Mouse (Mus musculus) neural tube, embryonic 11.5 days (tissue): Measurements from ENCODE around the gene Lmf1. TPM values are rescaled to one million over a fixed set of nuclear protein-coding genes. Genes with fewer than 3 reads are reported as not detected.

Source experiments
- ATAC-seq: fragments of 200-750 bp; cut with Nextera tagmentation; 2 replicates; pipeline ENCODE4 v1.8.0; 2017; ENCODE audit warnings: moderate number of reproducible peaks, mild to moderate bottlenecking, moderate TSS enrichment, moderate library complexity; ENCODE audit not compliant: insufficient read depth, low FRiP score, low TSS enrichment
- DNase-seq: peaks from one replicate; pipeline ENCODE4 v3.0.0-alpha.2; 2015; ENCODE audit warnings: low spot score
- H3K27ac ChIP-seq: fragments of 300-500 bp; sonication (generic); 2 replicates; pipeline ENCODE4 v1.5.1; 2014; ENCODE audit warnings: low read depth, mild to moderate bottlenecking, low read length
- H3K27me3 ChIP-seq: fragments of 300-500 bp; sonication (generic); 2 replicates; pipeline ENCODE4 v1.6.1; 2014; ENCODE audit warnings: mild to moderate bottlenecking, low read length, mixed read lengths; ENCODE audit not compliant: control insufficient read depth, insufficient read depth
- H3K36me3 ChIP-seq: fragments of 300-500 bp; sonication (generic); 2 replicates; pipeline ENCODE4 v1.6.1; 2014; ENCODE audit warnings: mild to moderate bottlenecking, low read length, moderate library complexity, mixed read lengths; ENCODE audit not compliant: control insufficient read depth, insufficient read depth
- H3K4me1 ChIP-seq: fragments of 300-500 bp; sonication (generic); 2 replicates; pipeline ENCODE4 v1.6.1; 2014; ENCODE audit warnings: low read length, mixed read lengths; ENCODE audit not compliant: control insufficient read depth, insufficient read depth
- H3K4me2 ChIP-seq: fragments of 300-500 bp; sonication (generic); 2 replicates; pipeline ENCODE4 v1.6.1; 2014; ENCODE audit warnings: low read depth, mild to moderate bottlenecking, moderate library complexity
- H3K4me3 ChIP-seq: fragments of 300-500 bp; sonication (generic); 2 replicates; pipeline ENCODE4 v1.5.1; 2014; ENCODE audit warnings: low read depth, low read length
- H3K9ac ChIP-seq: fragments of 300-500 bp; sonication (generic); 2 replicates; pipeline ENCODE4 v1.6.1; 2014; ENCODE audit warnings: mild to moderate bottlenecking, low read length
- H3K9me3 ChIP-seq: fragments of 300-500 bp; sonication (generic); 2 replicates; pipeline ENCODE4 v1.6.1; 2016; ENCODE audit warnings: low read length; ENCODE audit not compliant: control insufficient read depth
- WGBS: fragments of 180-500 bp; shearing (Covaris S2); extraction: QIAGEN DNeasy Blood & Tissue Kit; methylation state at CpG from one replicate; pipeline ENCODE4 v1.1.7; 2014; 5-methylcytosine and 5-hydroxymethylcytosine counted together
- polyA plus RNA-seq: library from polyadenylated mRNA; unstranded; fragments of >200 nt; fragmentation: Nextera tagmentation; extraction: Ambion mirVana; gene quantifications from 2 replicates; pipeline ENCODE4 v1.2.1, GENCODE M21; 2014

Lmf1 gene
- polyA plus RNA-seq, 1 experiment from 2014 or later: 23.9 TPM

- no peaks in the 10 kb centered on the region for H3K27me3 ChIP-seq
- no peaks in the 10 kb centered on the region for H3K9me3 ChIP-seq
- 57% methylated on average over 9 of the region's 9 CpGs for WGBS
- ATAC-seq: no peak
- no peak for DNase-seq
- H3K4me1 ChIP-seq: no peaks in the 10 kb centered on the region
- H3K4me2 ChIP-seq: no peak overlapping the region
- no peaks in the 10 kb centered on the region for H3K36me3 ChIP-seq
- H3K4me3 ChIP-seq: no peak overlapping the region
- no peak overlapping the region for H3K9ac ChIP-seq
- H3K27ac ChIP-seq: no peak overlapping the region
These were observed 122.1 kb downstream of the Lmf1 start for GRCm38 (mm10) chr17:25700863-25701496.

- Histone ChIP-seq H3K36me3 (no peaks in the 10 kb centered on the region), H3K27ac (no peak overlapping the region), H3K27me3 (no peaks in the 10 kb centered on the region), H3K4me3 (no peak overlapping the region), H3K4me1 (no peaks in the 10 kb centered on the region), H3K4me2 (no peak overlapping the region), H3K9me3 (no peaks in the 10 kb centered on the region), H3K9ac (no peak overlapping the region)
- ATAC-seq (no peak), DNase-seq (no peak)
- 83% methylated on average over 2 of the region's 2 CpGs for WGBS
These were observed 131.1 kb downstream of the Lmf1 start for GRCm38 (mm10) chr17:25709994-25710393.

DNA sequence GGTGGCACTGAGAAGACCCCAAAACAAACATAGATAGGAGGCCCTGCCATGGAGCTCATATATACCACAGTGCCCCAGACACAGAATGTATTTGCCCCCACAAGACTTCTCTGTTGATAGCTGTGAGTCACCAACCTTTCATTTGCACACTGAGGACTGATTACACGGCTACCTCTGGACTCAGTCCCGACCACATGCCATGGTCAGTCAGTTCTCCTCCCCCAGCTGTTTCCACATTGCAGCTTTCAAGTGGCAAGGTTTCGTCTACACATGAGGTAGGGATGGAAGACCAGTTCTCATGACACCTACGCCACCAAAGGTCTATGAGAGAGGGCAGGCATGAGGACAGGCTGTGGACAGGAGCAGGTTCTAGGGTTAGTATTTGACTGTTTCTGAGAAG, 132.3 kb downstream of the Lmf1 start:
- H3K4me1 ChIP-seq: no peaks in the 10 kb centered on the region
- no peak overlapping the region for H3K9ac ChIP-seq
- H3K36me3 ChIP-seq: no peaks in the 10 kb centered on the region
- H3K27ac ChIP-seq: no peak overlapping the region
- H3K27me3 ChIP-seq: no peaks in the 10 kb centered on the region
- WGBS: 87% methylated on average over 4 of the region's 4 CpGs
- DNase-seq (no peak), ATAC-seq (no peak)
- no peak overlapping the region for H3K4me3 ChIP-seq
- H3K4me2 ChIP-seq: no peak overlapping the region
- no peaks in the 10 kb centered on the region for H3K9me3 ChIP-seq

Other genes starting within 250 kb of the Lmf1 start
- gene Tpsab1, start 233.5 kb upstream of the Lmf1 start, polyA plus RNA-seq: not detected in 2 replicates
- not detected in 2 replicates for gene Tpsb2, start 212.8 kb upstream of the Lmf1 start, polyA plus RNA-seq
- 0.37 and 0.46 TPM in 2 replicates for gene Tpsg1, start 209.8 kb upstream of the Lmf1 start, polyA plus RNA-seq
- 9.7 and 13.3 TPM in 2 replicates for gene Cacna1h, start 145.3 kb upstream of the Lmf1 start, polyA plus RNA-seq
- 0.25 and 0.46 TPM in 2 replicates for gene Tekt4, start 124.5 kb upstream of the Lmf1 start, polyA plus RNA-seq
- not detected in 2 replicates for gene Sstr5, start 81.8 kb upstream of the Lmf1 start, polyA plus RNA-seq
- gene Sox8, start 8.4 kb upstream of the Lmf1 start, polyA plus RNA-seq: 6.5 and 9.1 TPM in 2 replicates
- 2.8 and 3.3 TPM in 2 replicates for gene Gng13, start 138.1 kb downstream of the Lmf1 start, polyA plus RNA-seq
- 20.3 and 22.5 TPM in 2 replicates for gene Chtf18, start 148.3 kb downstream of the Lmf1 start, polyA plus RNA-seq
- 21.5 and 22.9 TPM in 2 replicates for gene Rpusd1, start 148.6 kb downstream of the Lmf1 start, polyA plus RNA-seq
- 0.13 TPM in 1 of 2 replicates, not detected in the other for gene Mslnl, start 157.0 kb downstream of the Lmf1 start, polyA plus RNA-seq
- 0.42 TPM in 1 of 2 replicates, not detected in the other for gene Msln, start 175.3 kb downstream of the Lmf1 start, polyA plus RNA-seq
- gene Narfl, start 194.7 kb downstream of the Lmf1 start, polyA plus RNA-seq: 22.9 and 27.8 TPM in 2 replicates
- 74.6 and 77.3 TPM in 2 replicates for gene Haghl, start 206.6 kb downstream of the Lmf1 start, polyA plus RNA-seq
- 0.15 and 0.34 TPM in 2 replicates for gene Ccdc78, start 207.5 kb downstream of the Lmf1 start, polyA plus RNA-seq
- gene Fam173a, start 213.8 kb downstream of the Lmf1 start, polyA plus RNA-seq: 65.7 and 66.6 TPM in 2 replicates
- gene AC134908.4, start 216.6 kb downstream of the Lmf1 start, polyA plus RNA-seq: 0.78 TPM in 1 of 2 replicates, not detected in the other
- gene Metrn, start 218.1 kb downstream of the Lmf1 start, polyA plus RNA-seq: 29.4 and 38.8 TPM in 2 replicates
- 13.2 and 14.7 TPM in 2 replicates for gene Fbxl16, start 230.0 kb downstream of the Lmf1 start, polyA plus RNA-seq
- 29.2 and 31.8 TPM in 2 replicates for gene Wdr24, start 244.5 kb downstream of the Lmf1 start, polyA plus RNA-seq
- 52.1 and 55.6 TPM in 2 replicates for gene Jmjd8, start 249.8 kb downstream of the Lmf1 start, polyA plus RNA-seq